Comparison of ENCODE assay signal across 20 mouse cellular contexts in genomic region chr10:87832101-87832500, GRCm38 (mm10). TPM values are rescaled to one million over a fixed set of nuclear protein-coding genes. Genes with fewer than 3 reads are reported as not detected.
DNase-seq lines count a peak whose midpoint lies in the region; ATAC-seq and TF ChIP-seq lines count a peak whose summit lies in the region.
"Had no signal": no experiment of that assay in that cellular context is flagged by ENCODE, and none has a peak within 500 bp of the region (broad histone marks: within the 10 kb centered on the region; RNA-seq: fewer than 3 reads in every experiment).

No protein-coding gene starts in this region.

- WGBS in lung, adult 2 months, result 79% methylated on average over 1 of the region's 1 CpGs

- TF ChIP-seq CTCF in lung, adult 2 months (IDR thresholded peaks at IDR 0.05; ENCODE audit: insufficient read depth, low read length), result no peak
- no peak for TF ChIP-seq CTCF in bone marrow macrophage, adult 2 months (IDR thresholded peaks at IDR 0.05; ENCODE audit: low read depth, low read length)

- peak; percentile 76 for ATAC-seq in granulocyte monocyte progenitor cell, adult 5-6 weeks (replicated peaks; ENCODE audit: poor library complexity, severe bottlenecking)
- ATAC-seq: CD4-positive, CD25-positive, alpha-beta regulatory T cell, adult 4 months; forebrain, embryonic 16.5 days had no signal

- H3K27ac ChIP-seq in bone marrow macrophage, adult 2 months (ENCODE audit: insufficient read depth, low read depth, low read length), result peak overlapping the region; percentile 98
- H3K27ac ChIP-seq: embryonic facial prominence, embryonic 13.5 days; forebrain, embryonic 12.5 days; hindbrain, embryonic 10.5 days; hindbrain, embryonic 14.5 days had no signal

- peak; percentile 16 for DNase-seq in lung, postnatal 25 days (ENCODE audit: low spot score)
- no peak for DNase-seq in lung, adult 2 months
- peak; percentile 13 to 20 for DNase-seq in monocyte, adult 2 months (ENCODE audit: low read depth in 1 of 2, low spot score in 2 of 2)
- no peak for DNase-seq in layer of hippocampus, adult 8-10 months (ENCODE audit: low spot score in 2 of 2)
- DNase-seq in left cerebral cortex, adult 8-10 months (ENCODE audit: low spot score in 2 of 2), result no peak
- DNase-seq in embryo, embryonic 10 days (ENCODE audit: low spot score), result no peak
- DNase-seq: adrenal gland, postnatal 10 days; B cell, adult 2 months; cerebellum, adult 18-20 months; cerebellum, postnatal 10 days; gastrocnemius, postnatal 14 days had no signal

- no peak overlapping the region for H3K4me3 ChIP-seq in lung, adult 2 months (replicated peaks; ENCODE audit: extremely low read depth, low read depth, low read length)
- H3K4me3 ChIP-seq in bone marrow macrophage, adult 2 months (ENCODE audit: insufficient read depth, low read length), result no peak overlapping the region
- H3K4me3 ChIP-seq: embryonic facial prominence, embryonic 13.5 days; forebrain, embryonic 12.5 days; heart, embryonic 12.5 days; hindbrain, embryonic 10.5 days had no signal

- no peak for TF ChIP-seq POLR2A in lung, adult 2 months (IDR thresholded peaks at IDR 0.05; ENCODE audit: borderline replicate concordance, extremely low read depth, low read depth, low read length)
- TF ChIP-seq POLR2A in bone marrow macrophage, adult 2 months (IDR thresholded peaks at IDR 0.05; ENCODE audit: borderline replicate concordance, low read depth, low read length), result no peak

- H3K4me1 ChIP-seq in lung, adult 2 months (ENCODE audit: control insufficient read depth, insufficient read depth, low read length), result no peaks in the 10 kb centered on the region
- peaks cover 39% of the 10 kb centered on the region for H3K4me1 ChIP-seq in bone marrow macrophage, adult 2 months (ENCODE audit: control insufficient read depth, insufficient read depth, low read length)
- H3K4me1 ChIP-seq: embryonic facial prominence, embryonic 13.5 days; forebrain, embryonic 12.5 days; heart, embryonic 12.5 days; hindbrain, embryonic 10.5 days had no signal

RNA-seq across cellular contexts. Expression of gene Igf1, which starts 26.0 kb away (rescaled TPM):
- polyA plus RNA-seq in lung, adult 2 months (2012; rRNA removed), result 23.6 and 25.7 TPM in 2 replicates
- 1,038 and 1,121 TPM in 2 replicates for polyA plus RNA-seq in bone marrow macrophage, adult 2 months (2012; ENCODE audit: insufficient read depth, insufficient read length, missing spikeins)
- total RNA-seq in granulocyte monocyte progenitor cell, adult 5-6 weeks (2014; fragmentation: Nextera tagmentation), result not detected in 2 replicates
- total RNA-seq in granulocyte monocyte progenitor cell, adult 5-6 weeks (2017), result 0.04 TPM in 1 of 2 replicates, not detected in the other
- total RNA-seq in layer of hippocampus, adult 8-10 months (2022), result 10 to 100 TPM in 2 of 4 experiments, 1 to 10 TPM in 2; 7.2 to 24.8 (median 12.2) TPM
- total RNA-seq in left cerebral cortex, adult 8-10 months (2022), result 10 to 100 TPM in 2 of 4 experiments, 1 to 10 TPM in 2; 6.7 to 14.7 (median 10.1) TPM

Comparison
In these comparisons a context has a peak if more than half of its experiments do, and no peak if none do; other contexts are left out.
1. DNase-seq: peak in lung, postnatal 25 days (single experiment) and monocyte, adult 2 months (2 of 2); none in lung, adult 2 months (single experiment), layer of hippocampus, adult 8-10 months (0 of 2), left cerebral cortex, adult 8-10 months (0 of 2) and embryo, embryonic 10 days (single experiment).
2. RNA of gene Igf1, which starts 26.0 kb away (total RNA-seq): 7.2 to 24.8 TPM in layer of hippocampus, adult 8-10 months and 6.7 to 14.7 TPM in left cerebral cortex, adult 8-10 months; 0.04 TPM in granulocyte monocyte progenitor cell, adult 5-6 weeks; every median in the first group is over 4 times any median in the second.